Mouse (Mus musculus) thymus, postnatal 10 days (tissue): ENCODE data around the gene Olfr381.
"Not testable (repeated sequence)": the region's sequence is repeated elsewhere in the genome, so short reads cannot be mapped to it uniquely, and the experiment has no call there.

Experiments
- DNase-seq, 2 experiments: peaks; one replicate each; pipeline ENCODE4 v3.0.0; 2021; ENCODE audit warnings: low spot score in 2 of 2

Gene Olfr381

GRCm38 (mm10) chr11:73491503-73491902, at the start of gene Olfr381:
Olfr381 (minus strand) TSS chr11:73491603.
- no peak for DNase-seq

DNA sequence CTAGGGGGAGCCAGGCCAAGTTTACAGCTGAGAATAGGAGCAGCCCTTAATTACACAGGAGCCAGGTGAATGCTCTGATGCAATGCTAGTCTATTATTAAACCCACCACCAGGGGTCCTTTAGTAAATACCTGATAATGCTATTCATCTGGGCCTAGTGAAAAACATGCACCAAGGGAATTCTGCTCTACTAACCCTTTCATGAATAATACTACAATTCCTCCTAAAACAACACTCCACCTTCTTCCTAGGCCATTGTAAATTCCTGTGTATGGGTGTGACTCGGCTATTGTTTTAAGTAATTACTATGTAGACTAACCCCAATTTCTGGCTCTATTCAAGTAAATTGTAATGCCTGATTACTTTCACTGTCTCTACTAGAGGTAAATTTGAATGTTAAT, 37.6 kb upstream of the Olfr381 start:
- not testable (repeated sequence) for DNase-seq

DNA sequence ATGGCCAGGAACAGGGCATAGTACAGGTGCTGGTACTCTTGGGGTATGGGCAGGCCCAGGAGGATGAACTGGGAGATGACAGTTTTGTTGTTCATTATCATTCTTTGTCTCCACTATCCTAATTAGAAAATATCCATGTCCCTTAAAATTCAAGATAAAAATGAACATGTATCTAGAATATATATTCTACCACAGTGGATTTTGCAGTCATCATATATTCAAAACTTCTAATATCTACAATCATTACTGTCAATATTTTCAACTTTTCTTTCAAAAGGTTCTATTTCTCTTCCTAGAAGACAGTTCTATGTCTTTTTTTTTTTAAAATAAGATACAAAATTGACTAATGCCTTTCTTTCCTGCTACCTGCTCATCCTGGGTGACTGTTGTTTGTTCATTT, 25.7 kb upstream of the Olfr381 start, which contains the start of gene Olfr382:
TSS of gene Olfr382 (minus strand) at position 101 of the 400 bp plus-strand sequence.
- DNase-seq = no peak

DNA sequence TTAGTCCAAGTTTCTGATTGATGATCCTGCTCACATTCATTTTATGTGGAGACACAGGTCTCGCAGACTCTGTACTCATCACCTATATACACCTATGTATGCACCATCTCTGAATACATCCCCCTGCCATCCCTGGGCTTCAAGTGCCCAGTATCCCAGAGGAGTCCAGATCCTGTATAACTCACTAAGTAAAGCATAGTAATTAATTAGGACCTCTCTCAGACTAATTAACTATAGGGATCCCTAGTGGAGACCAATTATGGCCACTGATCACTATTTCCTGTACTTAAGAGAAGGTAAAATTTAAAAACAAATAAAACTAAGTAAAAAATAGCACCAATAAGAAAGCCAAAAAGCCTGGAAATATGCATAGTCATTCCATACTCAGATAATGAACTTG, 34.0 kb downstream of the Olfr381 start, which contains the start of gene Olfr380:
TSS of gene Olfr380 (minus strand) at position 101 of the 400 bp plus-strand sequence.
- DNase-seq = no peak
